Mouse (Mus musculus) cerebellum, adult 2 months (tissue): ENCODE measurements at regions not wholly inside any gene's neighbourhood (a gene's known extent, or its start where the extent isn't known, plus 50 kb on each side); places are given as distances from the start of the nearest gene placed in this dataset.

Experiments used
- CTCF ChIP-seq: fragments of 200-500 bp; IDR thresholded peaks from 2 replicates; pipeline ENCODE4 v1.5.1; 2011; ENCODE audit warnings: low read depth, mild to moderate bottlenecking, control low read depth, low read length, moderate library complexity, borderline replicate concordance; ENCODE audit not compliant: insufficient read depth
- POLR2A ChIP-seq: fragments of 200-500 bp; IDR thresholded peaks from 2 replicates; pipeline ENCODE4 v1.6.1; 2011; ENCODE audit warnings: low read length, control low read depth, borderline replicate concordance; ENCODE audit not compliant: insufficient read depth

DNA sequence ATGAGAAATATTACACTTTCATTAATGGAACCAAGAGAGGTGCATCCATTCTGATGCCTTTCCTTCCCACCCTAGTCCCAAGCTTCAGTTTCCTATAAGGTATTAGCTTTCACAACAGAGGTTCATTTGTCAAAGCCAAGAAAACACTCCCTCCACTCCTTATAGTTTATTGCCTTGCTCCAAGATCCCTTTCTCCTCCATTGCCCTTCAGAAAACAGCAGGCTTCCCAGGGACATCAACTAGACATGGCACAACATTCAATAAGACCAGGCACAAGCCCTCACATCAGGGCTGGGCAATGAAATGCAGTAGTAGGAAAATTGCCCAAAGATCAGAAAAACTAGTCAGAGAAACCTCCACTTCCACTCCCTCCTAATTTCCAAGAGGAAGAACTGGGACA is 960.3 kb downstream of the Pcdh17 start:
- TF ChIP-seq CTCF (no peak), POLR2A (no peak)
